Mouse (Mus musculus): Measurements from ENCODE around the gene Acp6. TPM values are rescaled to one million over a fixed set of nuclear protein-coding genes. Genes with fewer than 3 reads are reported as not detected.

Gene Acp6
- polyA plus RNA-seq, 1 experiment from 2014 or later = 37.6 TPM

DNA sequence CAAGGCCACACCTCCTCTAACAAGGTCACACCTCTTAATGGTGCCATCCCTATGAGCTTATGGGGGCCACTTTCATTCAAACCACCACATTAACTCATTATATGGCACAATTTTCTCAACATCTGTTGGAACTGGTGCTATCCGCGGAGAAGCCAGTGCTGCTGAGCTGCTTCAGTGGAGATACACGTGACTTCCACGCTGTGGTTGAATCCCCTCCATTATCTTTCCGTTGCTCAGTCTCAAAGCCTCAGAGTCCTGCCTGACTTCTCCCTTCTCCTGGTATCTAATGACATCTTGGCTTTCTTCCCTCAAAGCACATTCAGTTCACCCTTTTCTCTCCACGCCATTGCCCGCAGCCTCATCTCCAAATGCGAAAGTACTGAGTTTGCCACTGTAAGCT lies 38.0 kb downstream of the Acp6 start:
- Histone ChIP-seq H3K9me3 (no peaks in the 10 kb centered on the region), H3K27ac (no peak overlapping the region), H3K9ac (replicated peaks) (no peak overlapping the region), H3K36me3 (no peaks in the 10 kb centered on the region), H3K27me3 (no peaks in the 10 kb centered on the region), H3K4me3 (replicated peaks) (no peak overlapping the region), H3K4me2 (no peak overlapping the region), H3K4me1 (replicated peaks) (peaks cover 21% of the 10 kb centered on the region)
- ATAC-seq (ENCODE audit: insufficient number of reproducible peaks, insufficient read depth, low FRiP score, low TSS enrichment, low read depth) = no peak
- WGBS = 93% methylated on average over 8 of the region's 8 CpGs

DNA sequence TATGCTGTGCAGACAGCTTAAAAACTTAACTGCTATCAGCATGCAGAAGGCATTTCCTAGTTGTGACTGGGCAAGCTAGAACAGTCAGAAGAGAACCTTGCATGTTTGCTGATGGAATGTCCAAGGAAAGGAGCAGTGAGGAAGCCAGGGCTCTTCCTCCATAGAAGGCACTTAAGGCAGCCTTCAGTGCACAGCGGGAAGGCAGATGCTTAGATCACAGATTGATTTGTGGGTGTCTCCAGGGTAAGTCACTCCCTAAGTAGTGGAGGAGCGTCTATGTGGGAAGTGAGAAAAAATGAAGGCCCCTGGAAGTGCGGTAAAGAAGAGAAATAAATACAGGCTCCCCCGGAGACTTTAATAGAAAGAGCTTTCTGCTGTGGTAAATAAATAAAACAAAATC lies 40.7 kb downstream of the Acp6 start:
- H3K9me3 ChIP-seq = no peaks in the 10 kb centered on the region
- H3K27ac ChIP-seq = no peak overlapping the region
- no peak for ATAC-seq (ENCODE audit: insufficient number of reproducible peaks, insufficient read depth, low FRiP score, low TSS enrichment, low read depth)
- no peaks in the 10 kb centered on the region for H3K27me3 ChIP-seq
- WGBS = 20% methylated on average over 4 of the region's 4 CpGs
- H3K4me2 ChIP-seq = no peak overlapping the region
- no peak overlapping the region for H3K9ac ChIP-seq (replicated peaks)
- H3K4me1 ChIP-seq (replicated peaks) = peaks cover 10% of the 10 kb centered on the region
- no peak overlapping the region for H3K4me3 ChIP-seq (replicated peaks)
- peaks cover 18% of the 10 kb centered on the region for H3K36me3 ChIP-seq

DNA sequence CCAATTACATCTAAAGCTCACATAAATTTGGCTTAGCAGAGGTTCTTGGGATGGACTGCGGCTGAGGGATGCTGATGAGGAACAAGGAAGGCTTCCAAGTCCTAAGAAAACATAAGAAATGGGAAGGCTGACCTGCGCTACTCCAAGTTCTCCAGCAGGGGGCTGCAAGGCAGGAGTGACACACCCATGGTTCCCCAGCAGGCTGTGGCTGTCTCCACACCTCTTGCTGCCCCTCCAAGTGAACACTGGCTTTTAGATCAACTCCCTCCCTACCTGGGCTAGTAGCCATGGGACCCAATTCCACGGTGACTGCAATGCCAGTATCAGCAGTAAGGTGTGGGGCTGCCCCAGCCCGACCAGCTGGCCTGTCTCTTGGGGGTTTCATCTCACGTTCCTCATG lies 43.4 kb downstream of the Acp6 start:
- Histone ChIP-seq H3K4me1 (replicated peaks) (peaks cover 10% of the 10 kb centered on the region), H3K36me3 (peaks cover 45% of the 10 kb centered on the region), H3K4me2 (no peak overlapping the region), H3K27ac (no peak overlapping the region), H3K27me3 (no peaks in the 10 kb centered on the region), H3K9ac (replicated peaks) (no peak overlapping the region), H3K9me3 (no peaks in the 10 kb centered on the region), H3K4me3 (replicated peaks) (no peak overlapping the region)
- 46% methylated on average over 5 of the region's 5 CpGs for WGBS
- peak; percentile 47; the same call in 1 of the 2 replicates for ATAC-seq (ENCODE audit: insufficient number of reproducible peaks, insufficient read depth, low FRiP score, low TSS enrichment, low read depth)

DNA sequence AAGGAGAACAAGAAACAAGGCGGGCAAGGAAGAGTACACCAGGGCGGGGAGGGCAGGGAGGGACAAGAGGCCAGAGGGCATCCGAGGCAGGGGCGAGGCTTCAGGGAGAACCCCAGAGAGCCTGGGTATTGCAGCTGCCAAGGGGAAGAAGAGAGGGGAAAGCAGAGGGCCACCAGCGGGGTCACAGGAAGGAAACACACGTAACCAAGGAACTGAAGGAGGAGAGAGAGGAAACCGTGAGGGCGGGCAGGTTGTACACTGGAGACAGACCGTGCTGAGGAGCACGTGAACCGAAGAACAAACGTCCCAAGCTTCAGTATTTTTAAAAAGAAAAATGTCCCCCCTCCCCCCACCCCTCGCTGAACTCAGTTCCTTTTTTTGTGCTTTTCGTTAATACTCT lies 45.3 kb downstream of the Acp6 start:
- Histone ChIP-seq H3K27ac (no peak overlapping the region), H3K9me3 (no peaks in the 10 kb centered on the region), H3K4me2 (no peak overlapping the region), H3K9ac (replicated peaks) (no peak overlapping the region), H3K4me3 (replicated peaks) (no peak overlapping the region), H3K27me3 (no peaks in the 10 kb centered on the region), H3K36me3 (peaks cover 64% of the 10 kb centered on the region), H3K4me1 (replicated peaks) (peaks cover 10% of the 10 kb centered on the region)
- WGBS = 82% methylated on average over 14 of the region's 14 CpGs
- ATAC-seq (ENCODE audit: insufficient number of reproducible peaks, insufficient read depth, low FRiP score, low TSS enrichment, low read depth) = no peak

DNA sequence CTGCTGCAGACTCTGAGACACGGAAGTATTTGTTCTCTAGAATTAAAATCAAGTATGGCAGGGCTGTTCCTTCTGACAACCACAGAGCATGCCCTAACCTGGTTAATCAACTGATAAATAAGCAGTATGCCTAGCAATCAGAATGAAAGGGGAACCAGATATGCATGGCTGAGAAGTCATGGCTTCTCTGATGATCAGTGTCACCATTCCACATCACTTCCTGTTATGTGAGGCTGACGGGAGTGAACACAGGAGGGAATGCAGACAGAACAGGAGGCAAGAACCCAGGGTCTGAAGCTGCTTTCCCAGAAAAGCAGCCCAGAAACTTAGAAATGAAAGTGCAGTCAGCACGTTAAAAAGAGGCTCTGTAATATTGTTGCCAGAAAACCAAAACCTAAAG lies 47.9 kb downstream of the Acp6 start:
- H3K4me3 ChIP-seq (replicated peaks) = no peak overlapping the region
- WGBS = 79% methylated on average over 3 of the region's 3 CpGs
- H3K4me2 ChIP-seq = no peak overlapping the region
- H3K27me3 ChIP-seq = no peaks in the 10 kb centered on the region
- no peak overlapping the region for H3K9ac ChIP-seq (replicated peaks)
- no peaks in the 10 kb centered on the region for H3K4me1 ChIP-seq (replicated peaks)
- ATAC-seq (ENCODE audit: insufficient number of reproducible peaks, insufficient read depth, low FRiP score, low TSS enrichment, low read depth) = no peak
- peaks cover 90% of the 10 kb centered on the region for H3K36me3 ChIP-seq
- no peaks in the 10 kb centered on the region for H3K9me3 ChIP-seq
- H3K27ac ChIP-seq = no peak overlapping the region

DNA sequence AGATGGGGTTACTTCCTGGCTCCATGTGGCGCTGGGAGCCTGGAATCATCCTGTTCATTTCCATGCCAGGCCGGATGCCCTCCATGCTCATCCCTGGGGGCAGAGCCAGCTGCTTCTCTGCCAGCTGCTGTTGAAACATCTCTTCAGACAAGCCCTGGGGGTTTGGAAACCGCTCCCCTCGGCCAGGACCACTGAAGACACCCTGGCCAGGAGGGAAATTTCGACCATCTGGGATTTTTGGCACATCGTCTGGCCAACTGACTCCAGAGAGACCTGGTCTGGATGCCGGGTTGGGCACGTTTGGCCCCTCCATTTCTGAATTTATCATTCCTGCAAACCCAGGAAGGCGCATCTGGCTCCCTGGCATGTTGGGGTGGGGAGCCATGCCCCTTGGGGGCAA lies 50.8 kb downstream of the Acp6 start:
- Histone ChIP-seq H3K36me3 (peaks cover 98% of the 10 kb centered on the region), H3K4me3 (replicated peaks) (no peak overlapping the region), H3K4me1 (replicated peaks) (no peaks in the 10 kb centered on the region), H3K9me3 (no peaks in the 10 kb centered on the region), H3K4me2 (no peak overlapping the region), H3K9ac (replicated peaks) (no peak overlapping the region), H3K27ac (no peak overlapping the region), H3K27me3 (no peaks in the 10 kb centered on the region)
- WGBS = 90% methylated on average over 9 of the region's 9 CpGs
- ATAC-seq (ENCODE audit: insufficient number of reproducible peaks, insufficient read depth, low FRiP score, low TSS enrichment, low read depth) = no peak

DNA sequence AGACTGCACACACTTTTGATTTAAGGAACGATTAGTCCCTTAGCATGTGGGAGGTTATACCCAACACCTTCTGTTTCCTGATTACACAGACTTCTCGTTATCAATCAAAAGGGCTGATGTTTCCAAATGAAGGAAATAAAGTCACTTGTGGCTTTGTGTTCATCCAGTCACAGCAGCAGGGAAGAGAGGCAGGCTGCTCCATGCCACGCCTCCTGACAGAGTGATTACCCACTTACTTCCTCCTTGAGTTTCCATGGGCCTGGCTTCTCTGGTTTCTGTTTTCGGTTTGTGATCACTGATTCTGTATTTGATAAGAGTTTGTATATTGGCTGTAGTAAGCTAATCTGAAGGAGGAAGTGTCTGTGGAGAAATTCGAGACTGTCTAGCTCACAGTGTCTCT lies 52.6 kb downstream of the Acp6 start:
- WGBS = 88% methylated on average over 5 of the region's 5 CpGs
- H3K9me3 ChIP-seq = no peaks in the 10 kb centered on the region

DNA sequence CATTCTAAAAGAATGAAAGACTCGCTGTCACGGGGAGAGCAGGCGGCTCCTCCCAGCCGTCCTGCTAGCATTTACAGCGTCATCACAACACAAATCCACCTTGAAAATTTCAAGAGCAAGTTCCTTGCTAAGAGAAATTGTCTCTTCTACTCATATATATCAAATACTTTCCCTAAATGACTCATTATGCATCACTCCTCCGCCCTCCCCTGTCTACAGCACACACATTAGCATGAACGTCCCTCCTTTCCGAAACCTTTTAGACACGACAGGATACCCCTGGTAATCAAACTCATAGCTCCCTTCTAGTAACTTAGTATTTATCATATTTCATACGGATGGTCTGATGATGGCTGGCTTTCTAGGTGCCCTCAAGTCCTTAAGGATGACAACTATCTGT lies 55.3 kb downstream of the Acp6 start:
- ATAC-seq (ENCODE audit: insufficient number of reproducible peaks, insufficient read depth, low FRiP score, low TSS enrichment, low read depth) = no peak
- Histone ChIP-seq H3K4me1 (replicated peaks) (no peaks in the 10 kb centered on the region), H3K9ac (replicated peaks) (no peak overlapping the region), H3K27me3 (no peaks in the 10 kb centered on the region), H3K9me3 (no peaks in the 10 kb centered on the region), H3K4me2 (no peak overlapping the region), H3K36me3 (peaks cover 95% of the 10 kb centered on the region), H3K27ac (no peak overlapping the region), H3K4me3 (replicated peaks) (no peak overlapping the region)
- 89% methylated on average over 10 of the region's 10 CpGs for WGBS

More for the DNA sequence above, 52.6 kb downstream of the Acp6 start:
- Histone ChIP-seq H3K4me3 (replicated peaks) (no peak overlapping the region), H3K9ac (replicated peaks) (no peak overlapping the region), H3K4me1 (replicated peaks) (no peaks in the 10 kb centered on the region), H3K27me3 (no peaks in the 10 kb centered on the region), H3K27ac (no peak overlapping the region), H3K36me3 (peaks cover 98% of the 10 kb centered on the region), H3K4me2 (no peak overlapping the region)
- ATAC-seq (ENCODE audit: insufficient number of reproducible peaks, insufficient read depth, low FRiP score, low TSS enrichment, low read depth) = no peak

DNA sequence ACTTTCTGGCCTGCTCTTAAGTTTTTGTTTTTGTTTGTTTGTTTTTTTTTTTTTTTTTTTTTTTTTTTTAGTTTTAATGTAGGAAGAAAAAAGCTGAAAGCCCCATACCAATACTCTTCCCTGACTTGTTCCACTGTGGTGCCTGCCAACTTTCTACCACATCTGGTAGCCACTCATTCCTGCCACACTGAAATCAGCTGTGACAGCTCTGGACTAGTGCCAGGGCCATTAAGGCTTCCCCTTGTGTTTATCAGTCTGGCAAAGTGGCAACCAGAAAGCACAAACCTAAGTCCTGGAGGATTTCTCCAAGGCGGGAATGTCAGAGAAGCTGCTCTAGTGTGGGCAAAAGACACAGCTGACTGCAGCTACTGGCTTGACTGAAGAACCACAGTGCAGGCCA lies 55.9 kb downstream of the Acp6 start:
- Histone ChIP-seq H3K9ac (replicated peaks) (no peak overlapping the region), H3K27me3 (no peaks in the 10 kb centered on the region), H3K9me3 (no peaks in the 10 kb centered on the region), H3K4me1 (replicated peaks) (no peaks in the 10 kb centered on the region), H3K4me2 (no peak overlapping the region), H3K36me3 (peaks cover 95% of the 10 kb centered on the region), H3K27ac (no peak overlapping the region), H3K4me3 (replicated peaks) (no peak overlapping the region)
- ATAC-seq (ENCODE audit: insufficient number of reproducible peaks, insufficient read depth, low FRiP score, low TSS enrichment, low read depth) = no peak
- 85% methylated on average over 1 of the region's 1 CpGs for WGBS

DNA sequence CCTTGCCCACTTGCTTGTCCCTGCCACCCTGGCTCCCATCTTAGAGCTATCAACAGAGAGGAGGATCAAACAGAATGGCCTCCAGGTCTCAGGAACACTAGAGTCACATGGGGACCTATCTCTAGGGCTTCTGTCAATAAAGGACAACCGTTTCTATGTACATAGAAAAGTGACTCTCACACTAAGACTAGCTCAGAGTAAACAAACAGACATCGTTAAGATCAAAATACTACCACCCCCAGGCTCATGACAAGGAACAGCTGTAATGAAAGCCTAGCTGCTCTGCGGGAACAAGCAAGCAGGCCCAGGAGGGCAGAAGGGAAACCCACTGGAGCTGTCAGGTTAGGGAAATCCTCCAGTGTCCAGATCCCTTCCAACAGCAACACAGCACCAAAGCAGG lies 56.9 kb downstream of the Acp6 start:
- no peak for ATAC-seq (ENCODE audit: insufficient number of reproducible peaks, insufficient read depth, low FRiP score, low TSS enrichment, low read depth)
- Histone ChIP-seq H3K9me3 (no peaks in the 10 kb centered on the region), H3K36me3 (peaks cover 95% of the 10 kb centered on the region), H3K4me3 (replicated peaks) (no peak overlapping the region), H3K27ac (no peak overlapping the region), H3K4me1 (replicated peaks) (no peaks in the 10 kb centered on the region), H3K9ac (replicated peaks) (no peak overlapping the region), H3K4me2 (no peak overlapping the region), H3K27me3 (no peaks in the 10 kb centered on the region)
- WGBS = 68% methylated on average over 3 of the region's 3 CpGs

DNA sequence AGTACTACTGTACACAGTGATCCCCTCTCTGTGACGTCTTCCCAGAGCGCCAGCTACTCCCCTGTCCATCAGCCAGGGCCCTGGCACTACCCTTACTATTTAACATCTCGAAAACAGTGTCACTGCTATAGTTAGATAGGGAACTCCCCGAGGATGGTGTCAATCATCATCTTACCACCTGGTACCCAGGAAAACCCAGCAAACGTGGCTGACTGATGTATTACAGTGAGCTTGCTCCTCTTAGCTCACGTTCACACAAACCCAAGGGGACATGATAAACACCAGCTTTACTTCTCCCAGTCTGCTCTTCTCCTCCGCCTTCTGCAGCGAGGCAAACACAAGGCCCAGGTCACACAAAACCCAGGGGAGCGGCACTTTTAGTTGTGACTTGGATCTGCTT lies 64.7 kb downstream of the Acp6 start:
- no peaks in the 10 kb centered on the region for H3K27me3 ChIP-seq
- no peak overlapping the region for H3K9ac ChIP-seq (replicated peaks)
- peaks cover 50% of the 10 kb centered on the region for H3K36me3 ChIP-seq
- no peak for ATAC-seq (ENCODE audit: insufficient number of reproducible peaks, insufficient read depth, low FRiP score, low TSS enrichment, low read depth)
- WGBS = 88% methylated on average over 9 of the region's 9 CpGs
- H3K9me3 ChIP-seq = no peaks in the 10 kb centered on the region
- H3K4me1 ChIP-seq (replicated peaks) = peaks cover 27% of the 10 kb centered on the region
- no peak overlapping the region for H3K4me2 ChIP-seq
- no peak overlapping the region for H3K27ac ChIP-seq
- H3K4me3 ChIP-seq (replicated peaks) = no peak overlapping the region

DNA sequence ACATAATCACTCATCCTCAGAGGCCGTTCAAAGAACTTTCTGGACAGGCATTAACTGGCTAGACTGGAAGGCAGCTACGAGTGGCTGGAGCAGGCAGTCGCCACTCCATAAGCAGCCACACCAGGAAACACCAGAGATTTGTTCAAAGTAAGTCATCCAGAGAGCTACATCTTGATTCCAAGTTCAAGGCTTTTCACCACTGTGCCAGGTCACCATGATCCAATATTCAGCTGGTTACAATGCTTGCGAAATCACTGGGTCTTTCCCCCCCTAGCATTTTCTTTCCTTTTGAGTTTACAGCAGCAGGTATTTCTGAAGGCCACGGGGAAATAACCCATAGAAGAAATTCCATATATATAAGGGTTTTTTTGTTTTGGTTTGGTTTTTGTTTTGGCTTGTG lies 66.7 kb downstream of the Acp6 start:
- Histone ChIP-seq H3K4me1 (replicated peaks) (peaks cover 35% of the 10 kb centered on the region), H3K27me3 (no peaks in the 10 kb centered on the region), H3K27ac (no peak overlapping the region), H3K4me2 (peak overlapping the region; percentile 85), H3K9ac (replicated peaks) (no peak overlapping the region), H3K9me3 (no peaks in the 10 kb centered on the region), H3K4me3 (replicated peaks) (no peak overlapping the region), H3K36me3 (peaks cover 31% of the 10 kb centered on the region)
- 74% methylated on average over 5 of the region's 5 CpGs for WGBS
- ATAC-seq (ENCODE audit: insufficient number of reproducible peaks, insufficient read depth, low FRiP score, low TSS enrichment, low read depth) = no peak

Data from limb, embryonic 12.5 days (tissue).